14 mouse cellular contexts compared by ENCODE assay signal in genomic region chr3:95277149-95277551, GRCm38 (mm10). TPM values are rescaled to one million over a fixed set of nuclear protein-coding genes. Genes with fewer than 3 reads are reported as not detected.
DNase-seq lines count a peak whose midpoint lies in the region; TF ChIP-seq lines count a peak whose summit lies in the region.
"Had no signal": no experiment of that assay in that cellular context is flagged by ENCODE, and none has a peak within 500 bp of the region (broad histone marks: within the 10 kb centered on the region; RNA-seq: fewer than 3 reads in every experiment).

No protein-coding gene starts in this region.

- H3K4me1 ChIP-seq in small intestine, adult 2 months (ENCODE audit: control insufficient read depth, insufficient read depth, insufficient read length, low read length): peaks cover 3% of the 10 kb centered on the region; the same call in 1 of the 2 replicates

- WGBS in small intestine, adult 2 months: 79% methylated on average over 1 of the region's 1 CpGs

- peak overlapping the region; percentile 61 for H3K27ac ChIP-seq in small intestine, adult 2 months (ENCODE audit: insufficient read depth, low read depth, low read length)
- H3K27ac ChIP-seq in layer of hippocampus, adult 2 months: no peak overlapping the region
- H3K27ac ChIP-seq: hindbrain, embryonic 14.5 days; limb, embryonic 12.5 days; midbrain, embryonic 12.5 days; neural tube, embryonic 15.5 days had no signal

- H3K27me3 ChIP-seq in small intestine, adult 2 months (ENCODE audit: control insufficient read depth, insufficient read depth, low read length): no peaks in the 10 kb centered on the region
- H3K27me3 ChIP-seq: limb, embryonic 12.5 days; midbrain, embryonic 12.5 days; neural tube, embryonic 15.5 days had no signal

- TF ChIP-seq POLR2A in small intestine, adult 2 months (IDR thresholded peaks at IDR 0.05; ENCODE audit: low read depth, low read length): no peak

- DNase-seq in cerebellum, adult 9-11 months: peak; percentile 59
- no peak for DNase-seq in cerebellum, adult 11 months
- DNase-seq in kidney, postnatal 10 days: peak; percentile 53
- DNase-seq in kidney, adult 8-10 months: no peak
- peak; percentile 32 for DNase-seq in heart, postnatal 4 days
- DNase-seq in adrenal gland, postnatal 10 days: no peak
- DNase-seq in layer of hippocampus, adult 2 months (ENCODE audit: low spot score in 2 of 2): no peak
- DNase-seq: spleen, adult 18-20 months had no signal

- TF ChIP-seq CTCF in small intestine, adult 2 months (IDR thresholded peaks at IDR 0.05; ENCODE audit: extremely low read depth, insufficient read length, insufficient replicate concordance, low read depth, low read length): no peak
- TF ChIP-seq CTCF in layer of hippocampus, adult 2 months (conservative IDR thresholded peaks at IDR 0.05): no peak

- no peaks in the 10 kb centered on the region for H3K36me3 ChIP-seq in small intestine, adult 2 months (ENCODE audit: control insufficient read depth, insufficient read depth, low read length)
- H3K36me3 ChIP-seq: neural tube, embryonic 15.5 days had no signal

- no peak overlapping the region for H3K4me3 ChIP-seq in small intestine, adult 2 months (ENCODE audit: low read depth, low read length)
- H3K4me3 ChIP-seq in layer of hippocampus, adult 2 months: no peak overlapping the region
- H3K4me3 ChIP-seq: limb, embryonic 12.5 days; midbrain, embryonic 12.5 days; neural tube, embryonic 15.5 days had no signal

RNA-seq across cellular contexts. Expression of gene Mindy1, which starts 4.0 kb away (rescaled TPM):
- total RNA-seq in heart, postnatal 4 days (2021): 10 to 100 TPM; 23.1 to 28.0 TPM
- 58.5 and 89.2 TPM in 2 replicates for polyA plus RNA-seq in small intestine, adult 2 months (2012; rRNA removed)
- 10 to 100 TPM; 71.2 to 78.1 TPM for total RNA-seq in adrenal gland, postnatal 10 days (2021)
- 10 to 100 TPM; 19.1 to 22.7 TPM for total RNA-seq in layer of hippocampus, adult 2 months (2021)

RNA-seq across cellular contexts. Expression of gene Prune1, which starts 4.7 kb away (rescaled TPM):
- total RNA-seq in heart, postnatal 4 days (2021): 10 to 100 TPM; 33.2 to 36.3 TPM
- 4.4 and 11.5 TPM in 2 replicates for polyA plus RNA-seq in small intestine, adult 2 months (2012; rRNA removed)
- total RNA-seq in adrenal gland, postnatal 10 days (2021): 10 to 100 TPM; 22.2 to 27.9 TPM
- 10 to 100 TPM; 22.0 to 22.4 TPM for total RNA-seq in layer of hippocampus, adult 2 months (2021)

RNA-seq across cellular contexts. Expression of gene Bnipl, which starts 26.2 kb away (rescaled TPM):
- not detected for total RNA-seq in heart, postnatal 4 days (2021)
- 0.16 and 0.58 TPM in 2 replicates for polyA plus RNA-seq in small intestine, adult 2 months (2012; rRNA removed)
- total RNA-seq in adrenal gland, postnatal 10 days (2021): under 1 TPM in 1 of 2 experiments, not detected in 1; 0.42 TPM
- total RNA-seq in layer of hippocampus, adult 2 months (2021): under 1 TPM; 0.37 to 0.69 TPM
- polyA plus RNA-seq: hindbrain, embryonic 14.5 days had no signal

RNA-seq across cellular contexts. Expression of gene Anxa9, which starts 29.8 kb away (rescaled TPM):
- under 1 TPM; 0.14 to 0.24 TPM for total RNA-seq in heart, postnatal 4 days (2021)
- 0.52 and 0.65 TPM in 2 replicates for polyA plus RNA-seq in small intestine, adult 2 months (2012; rRNA removed)
- 1 to 10 TPM; 1.1 to 1.3 TPM for total RNA-seq in adrenal gland, postnatal 10 days (2021)
- 1 to 10 TPM; 1.5 TPM for total RNA-seq in layer of hippocampus, adult 2 months (2021)

RNA-seq across cellular contexts. Expression of gene Gm128, which starts 35.8 kb away (rescaled TPM):
- total RNA-seq in heart, postnatal 4 days (2021): under 1 TPM in 1 of 2 experiments, not detected in 1; 0.14 TPM
- polyA plus RNA-seq in small intestine, adult 2 months (2012; rRNA removed): 0.13 and 0.18 TPM in 2 replicates
- under 1 TPM in 1 of 2 experiments, not detected in 1; 0.18 TPM for total RNA-seq in adrenal gland, postnatal 10 days (2021)
- under 1 TPM; 0.25 to 0.54 TPM for total RNA-seq in layer of hippocampus, adult 2 months (2021)
- polyA plus RNA-seq: embryonic facial prominence, embryonic 11.5 days; midbrain, embryonic 12.5 days had no signal

Comparison
In these comparisons a context has a peak if more than half of its experiments do, and no peak if none do; other contexts are left out.
1. DNase-seq: peak in cerebellum, adult 9-11 months (single experiment), kidney, postnatal 10 days (single experiment) and heart, postnatal 4 days (single experiment); none in cerebellum, adult 11 months (single experiment), kidney, adult 8-10 months (0 of 2), adrenal gland, postnatal 10 days (single experiment) and layer of hippocampus, adult 2 months (0 of 2).